ENCODE assay signal across 12 mouse cellular contexts in genomic region chr1:128082800-128083199, GRCm38 (mm10). TPM values are rescaled to one million over a fixed set of nuclear protein-coding genes. Genes with fewer than 3 reads are reported as not detected.
DNase-seq lines count a peak whose midpoint lies in the region; ATAC-seq and TF ChIP-seq lines count a peak whose summit lies in the region.
"Had no signal": no experiment of that assay in that cellular context is flagged by ENCODE, and none has a peak within 500 bp of the region (broad histone marks: within the 10 kb centered on the region; RNA-seq: fewer than 3 reads in every experiment).

No protein-coding gene starts in this region.

- WGBS in heart, postnatal 0 days: 62% methylated on average over 7 of the region's 7 CpGs
- 84% methylated on average over 7 of the region's 7 CpGs for WGBS in heart, embryonic 12.5 days
- WGBS in liver, embryonic 15.5 days (ENCODE audit: insufficient replicate concordance): 82% methylated on average over 7 of the region's 7 CpGs
- WGBS in liver, embryonic 11.5 days: 83% methylated on average over 7 of the region's 7 CpGs
- WGBS in embryonic facial prominence, embryonic 10.5 days: 85% methylated on average over 7 of the region's 7 CpGs

- no peaks in the 10 kb centered on the region for H3K36me3 ChIP-seq in heart, postnatal 0 days (replicated peaks; ENCODE audit: control insufficient read depth, insufficient read depth, low read length)
- peaks cover 5% of the 10 kb centered on the region; the same call in 1 of the 2 replicates for H3K36me3 ChIP-seq in heart, embryonic 12.5 days
- H3K36me3 ChIP-seq in liver, embryonic 15.5 days (replicated peaks): no peaks in the 10 kb centered on the region
- no peaks in the 10 kb centered on the region for H3K36me3 ChIP-seq in liver, embryonic 11.5 days (ENCODE audit: control insufficient read depth, insufficient read depth, low read length)
- H3K36me3 ChIP-seq in embryonic facial prominence, embryonic 10.5 days (replicated peaks): peaks cover 36% of the 10 kb centered on the region
- H3K36me3 ChIP-seq: heart, embryonic 13.5 days; limb, embryonic 15.5 days had no signal

- no peaks in the 10 kb centered on the region for H3K27me3 ChIP-seq in heart, postnatal 0 days (ENCODE audit: control insufficient read depth, insufficient read depth, low read length)
- H3K27me3 ChIP-seq in heart, embryonic 12.5 days (replicated peaks): no peaks in the 10 kb centered on the region
- no peaks in the 10 kb centered on the region for H3K27me3 ChIP-seq in liver, embryonic 15.5 days
- no peaks in the 10 kb centered on the region for H3K27me3 ChIP-seq in liver, embryonic 11.5 days (replicated peaks; ENCODE audit: control insufficient read depth, insufficient read depth, low read length)
- H3K27me3 ChIP-seq in embryonic facial prominence, embryonic 10.5 days (replicated peaks; ENCODE audit: low read depth, poor library complexity, severe bottlenecking): no peaks in the 10 kb centered on the region
- H3K27me3 ChIP-seq: heart, embryonic 13.5 days; limb, embryonic 15.5 days; megakaryocyte, embryonic 14.5 days had no signal

- H3K4me2 ChIP-seq in heart, postnatal 0 days (ENCODE audit: low read depth, low read length): no peak overlapping the region
- H3K4me2 ChIP-seq in heart, embryonic 12.5 days: no peak overlapping the region
- H3K4me2 ChIP-seq in liver, embryonic 15.5 days: no peak overlapping the region
- H3K4me2 ChIP-seq in liver, embryonic 11.5 days: no peak overlapping the region
- H3K4me2 ChIP-seq: heart, embryonic 13.5 days; limb, embryonic 15.5 days had no signal

- no peak overlapping the region for H3K9ac ChIP-seq in heart, postnatal 0 days (replicated peaks; ENCODE audit: low read depth, low read length)
- H3K9ac ChIP-seq in heart, embryonic 12.5 days: no peak overlapping the region
- H3K9ac ChIP-seq in liver, embryonic 15.5 days: no peak overlapping the region
- no peak overlapping the region for H3K9ac ChIP-seq in liver, embryonic 11.5 days (ENCODE audit: low read depth, low read length)
- H3K9ac ChIP-seq: heart, embryonic 13.5 days; limb, embryonic 15.5 days had no signal

- DNase-seq in adrenal gland, adult 2 months: peak; percentile 7
- DNase-seq in adrenal gland, postnatal 10 days: no peak
- no peak for DNase-seq in heart, postnatal 0 days (ENCODE audit: low spot score)
- no peak for DNase-seq in liver, embryonic 11.5 days (ENCODE audit: low spot score)
- DNase-seq in kidney, postnatal 14 days: peak; percentile 33
- DNase-seq in embryonic facial prominence, embryonic 10.5 days (ENCODE audit: low spot score): no peak

- peak overlapping the region; percentile 25; the same call in 1 of the 2 replicates for H3K27ac ChIP-seq in heart, postnatal 0 days (ENCODE audit: low read depth)
- no peak overlapping the region; the same call in 1 of the 2 replicates for H3K27ac ChIP-seq in heart, embryonic 12.5 days (ENCODE audit: poor library complexity, severe bottlenecking)
- H3K27ac ChIP-seq in liver, embryonic 15.5 days (replicated peaks): no peak overlapping the region
- H3K27ac ChIP-seq in liver, embryonic 11.5 days (ENCODE audit: low read depth, low read length): no peak overlapping the region
- no peak overlapping the region for H3K27ac ChIP-seq in embryonic facial prominence, embryonic 10.5 days (replicated peaks)
- H3K27ac ChIP-seq: limb, embryonic 15.5 days had no signal

- no peak for TF ChIP-seq EP300 in heart, postnatal 0 days (IDR thresholded peaks at IDR 0.05; ENCODE audit: low read depth)

- no peak for TF ChIP-seq CTCF in heart, postnatal 0 days (IDR thresholded peaks at IDR 0.05; ENCODE audit: low read depth)

- peak; percentile 40; the same call in 1 of the 2 replicates for ATAC-seq in heart, postnatal 0 days (ENCODE audit: insufficient read depth, low read depth)
- ATAC-seq in heart, embryonic 12.5 days (ENCODE audit: insufficient number of reproducible peaks, low FRiP score): no peak
- peak; percentile 31 for ATAC-seq in liver, embryonic 15.5 days (ENCODE audit: insufficient read depth)
- no peak for ATAC-seq in liver, embryonic 11.5 days (replicated peaks; ENCODE audit: low FRiP score)

- H3K9me3 ChIP-seq in heart, postnatal 0 days (replicated peaks; ENCODE audit: control insufficient read depth, low read length): no peaks in the 10 kb centered on the region
- no peaks in the 10 kb centered on the region for H3K9me3 ChIP-seq in heart, embryonic 12.5 days (replicated peaks)
- no peaks in the 10 kb centered on the region for H3K9me3 ChIP-seq in liver, embryonic 15.5 days (replicated peaks)
- no peaks in the 10 kb centered on the region for H3K9me3 ChIP-seq in liver, embryonic 11.5 days (ENCODE audit: control insufficient read depth, low read length)
- H3K9me3 ChIP-seq in embryonic facial prominence, embryonic 10.5 days: no peaks in the 10 kb centered on the region
- H3K9me3 ChIP-seq: heart, embryonic 13.5 days; limb, embryonic 15.5 days; megakaryocyte, embryonic 14.5 days had no signal

- H3K4me3 ChIP-seq in heart, postnatal 0 days (ENCODE audit: low read depth, low read length): no peak overlapping the region
- H3K4me3 ChIP-seq in heart, embryonic 12.5 days: no peak overlapping the region
- H3K4me3 ChIP-seq in liver, embryonic 15.5 days (replicated peaks): no peak overlapping the region
- H3K4me3 ChIP-seq in liver, embryonic 11.5 days (ENCODE audit: low read depth, low read length): no peak overlapping the region
- H3K4me3 ChIP-seq in embryonic facial prominence, embryonic 10.5 days: no peak overlapping the region
- H3K4me3 ChIP-seq: erythroblast, embryonic 14.5 days; heart, embryonic 13.5 days; limb, embryonic 15.5 days; megakaryocyte, embryonic 14.5 days had no signal

- peaks cover 17% of the 10 kb centered on the region; the same call in 1 of the 2 replicates for H3K4me1 ChIP-seq in heart, postnatal 0 days (ENCODE audit: control insufficient read depth, insufficient read depth)
- H3K4me1 ChIP-seq in heart, embryonic 12.5 days (replicated peaks): peaks cover 14% of the 10 kb centered on the region
- H3K4me1 ChIP-seq in liver, embryonic 15.5 days (replicated peaks): no peaks in the 10 kb centered on the region; the same call in 1 of the 2 replicates
- no peaks in the 10 kb centered on the region for H3K4me1 ChIP-seq in liver, embryonic 11.5 days (replicated peaks; ENCODE audit: control insufficient read depth, insufficient read depth, low read length)
- no peaks in the 10 kb centered on the region for H3K4me1 ChIP-seq in embryonic facial prominence, embryonic 10.5 days
- H3K4me1 ChIP-seq: limb, embryonic 15.5 days had no signal

RNA-seq across cellular contexts. Expression of gene Zranb3, which starts 20.0 kb away (rescaled TPM):
- 1 to 10 TPM; 3.1 to 4.0 TPM for total RNA-seq in adrenal gland, adult 2 months (2021)
- 0.73 and 0.79 TPM in 2 replicates for polyA plus RNA-seq in adrenal gland, adult 2 months (2012; rRNA removed)
- total RNA-seq in adrenal gland, postnatal 10 days (2021): 1 to 10 TPM; 5.4 to 8.6 TPM
- 2.1 and 28.1 TPM in 2 replicates for total RNA-seq in heart, postnatal 0 days (2014; rRNA removed; ENCODE audit: low replicate concordance)
- polyA plus RNA-seq in heart, postnatal 0 days (2015; fragmentation: Nextera tagmentation; extraction: Ambion mirVana): 1.9 and 2.4 TPM in 2 replicates
- 7.6 and 8.8 TPM in 2 replicates for polyA plus RNA-seq in heart, embryonic 12.5 days (2016; fragmentation: Nextera tagmentation; extraction: Ambion mirVana)
- polyA plus RNA-seq in liver, embryonic 15.5 days (2015; fragmentation: Nextera tagmentation; extraction: Ambion mirVana): 3.3 and 3.4 TPM in 2 replicates
- 10.7 and 11.2 TPM in 2 replicates for polyA plus RNA-seq in liver, embryonic 11.5 days (2014; fragmentation: Nextera tagmentation; extraction: Ambion mirVana)
- polyA plus RNA-seq in embryonic facial prominence, embryonic 10.5 days (2016; fragmentation: Nextera tagmentation; extraction: Ambion mirVana): 14.9 and 15.8 TPM in 2 replicates

RNA-seq across cellular contexts. Expression of gene R3hdm1, which starts 20.3 kb away (rescaled TPM):
- total RNA-seq in adrenal gland, adult 2 months (2021): 10 to 100 TPM; 61.0 to 70.2 TPM
- 56.1 and 77.6 TPM in 2 replicates for polyA plus RNA-seq in adrenal gland, adult 2 months (2012; rRNA removed)
- 10 to 100 TPM; 61.2 to 79.4 TPM for total RNA-seq in adrenal gland, postnatal 10 days (2021)
- 23.9 and 34.9 TPM in 2 replicates for total RNA-seq in heart, postnatal 0 days (2014; rRNA removed; ENCODE audit: low replicate concordance)
- polyA plus RNA-seq in heart, postnatal 0 days (2015; fragmentation: Nextera tagmentation; extraction: Ambion mirVana): 35.9 and 44.4 TPM in 2 replicates
- 63.6 and 65.9 TPM in 2 replicates for polyA plus RNA-seq in heart, embryonic 12.5 days (2016; fragmentation: Nextera tagmentation; extraction: Ambion mirVana)
- polyA plus RNA-seq in liver, embryonic 15.5 days (2015; fragmentation: Nextera tagmentation; extraction: Ambion mirVana): 27.7 and 31.1 TPM in 2 replicates
- polyA plus RNA-seq in liver, embryonic 11.5 days (2014; fragmentation: Nextera tagmentation; extraction: Ambion mirVana): 81.2 and 89.3 TPM in 2 replicates
- 81.0 and 83.9 TPM in 2 replicates for polyA plus RNA-seq in embryonic facial prominence, embryonic 10.5 days (2016; fragmentation: Nextera tagmentation; extraction: Ambion mirVana)

Comparison
In these comparisons a context has a peak if more than half of its experiments do, and no peak if none do; other contexts are left out.
1. DNase-seq: peak in adrenal gland, adult 2 months (single experiment) and kidney, postnatal 14 days (single experiment); none in adrenal gland, postnatal 10 days (single experiment), heart, postnatal 0 days (single experiment), liver, embryonic 11.5 days (single experiment) and embryonic facial prominence, embryonic 10.5 days (single experiment).
2. ATAC-seq: peak in heart, postnatal 0 days (single experiment) and liver, embryonic 15.5 days (single experiment); none in heart, embryonic 12.5 days (single experiment) and liver, embryonic 11.5 days (single experiment).